Mouse (Mus musculus) embryonic facial prominence, embryonic 13.5 days (tissue): Measurements from ENCODE around the gene Ccr3. TPM values are rescaled to one million over a fixed set of nuclear protein-coding genes. Genes with fewer than 3 reads are reported as not detected.
"Not testable (repeated sequence)": the region's sequence is repeated elsewhere in the genome, so short reads cannot be mapped to it uniquely, and the experiment has no call there.

Experiments used
- ATAC-seq: fragments of 200-750 bp; cut with Nextera tagmentation; 2 replicates; pipeline ENCODE4 v1.8.0; 2017; ENCODE audit warnings: low read depth; ENCODE audit not compliant: insufficient number of reproducible peaks, insufficient read depth, low FRiP score, low TSS enrichment
- H3K27ac ChIP-seq: fragments of 300-500 bp; sonication (generic); 2 replicates; pipeline ENCODE4 v1.5.1; 2015; ENCODE audit warnings: moderate library complexity, mild to moderate bottlenecking, inconsistent platforms
- H3K27me3 ChIP-seq: fragments of 300-500 bp; sonication (generic); 2 replicates; pipeline ENCODE4 v1.6.1; 2015; ENCODE audit warnings: mild to moderate bottlenecking, inconsistent platforms
- H3K36me3 ChIP-seq: fragments of 300-500 bp; sonication (generic); 2 replicates; pipeline ENCODE4 v1.6.1; 2015; ENCODE audit warnings: mild to moderate bottlenecking, inconsistent platforms
- H3K4me1 ChIP-seq: fragments of 300-500 bp; sonication (generic); 2 replicates; pipeline ENCODE4 v1.6.1; 2015; ENCODE audit warnings: inconsistent platforms
- H3K4me2 ChIP-seq: fragments of 300-500 bp; sonication (generic); 2 replicates; pipeline ENCODE4 v1.6.1; 2015; ENCODE audit warnings: moderate library complexity, mild to moderate bottlenecking, inconsistent platforms
- H3K4me3 ChIP-seq: fragments of 300-500 bp; sonication (generic); 2 replicates; pipeline ENCODE4 v1.5.1; 2015; ENCODE audit warnings: mild to moderate bottlenecking, inconsistent platforms
- H3K9ac ChIP-seq: fragments of 300-500 bp; sonication (generic); 2 replicates; pipeline ENCODE4 v1.6.1; 2015; ENCODE audit warnings: mild to moderate bottlenecking, inconsistent platforms
- H3K9me3 ChIP-seq: fragments of 300-500 bp; sonication (generic); 2 replicates; pipeline ENCODE4 v1.6.1; 2016; ENCODE audit warnings: inconsistent platforms
- WGBS: fragments of 180-500 bp; shearing (Covaris S2); methylation state at CpG from one replicate; pipeline ENCODE4 v1.1.7; 2015; ENCODE audit warnings: mixed read lengths; 5-methylcytosine and 5-hydroxymethylcytosine counted together
- polyA plus RNA-seq: library from polyadenylated mRNA; unstranded; fragments of >200 nt; fragmentation: Nextera tagmentation; extraction: Ambion mirVana; gene quantifications from 2 replicates; pipeline ENCODE4 v1.2.1, GENCODE M21; 2015

The Ccr3 gene
- polyA plus RNA-seq, 1 experiment from 2014 or later, result 0.06 TPM

GRCm38 (mm10) chr9:124056158-124056709 lies 34.5 kb downstream of the Ccr3 start:
- H3K4me2 ChIP-seq, result no peak overlapping the region
- H3K4me3 ChIP-seq, result no peak overlapping the region
- no peak for ATAC-seq
- 76% methylated on average over 3 of the region's 3 CpGs for WGBS
- no peak overlapping the region for H3K27ac ChIP-seq
- H3K36me3 ChIP-seq, result no peaks in the 10 kb centered on the region
- H3K9ac ChIP-seq, result no peak overlapping the region
- no peaks in the 10 kb centered on the region for H3K27me3 ChIP-seq
- H3K4me1 ChIP-seq, result no peaks in the 10 kb centered on the region
- no peaks in the 10 kb centered on the region for H3K9me3 ChIP-seq

DNA sequence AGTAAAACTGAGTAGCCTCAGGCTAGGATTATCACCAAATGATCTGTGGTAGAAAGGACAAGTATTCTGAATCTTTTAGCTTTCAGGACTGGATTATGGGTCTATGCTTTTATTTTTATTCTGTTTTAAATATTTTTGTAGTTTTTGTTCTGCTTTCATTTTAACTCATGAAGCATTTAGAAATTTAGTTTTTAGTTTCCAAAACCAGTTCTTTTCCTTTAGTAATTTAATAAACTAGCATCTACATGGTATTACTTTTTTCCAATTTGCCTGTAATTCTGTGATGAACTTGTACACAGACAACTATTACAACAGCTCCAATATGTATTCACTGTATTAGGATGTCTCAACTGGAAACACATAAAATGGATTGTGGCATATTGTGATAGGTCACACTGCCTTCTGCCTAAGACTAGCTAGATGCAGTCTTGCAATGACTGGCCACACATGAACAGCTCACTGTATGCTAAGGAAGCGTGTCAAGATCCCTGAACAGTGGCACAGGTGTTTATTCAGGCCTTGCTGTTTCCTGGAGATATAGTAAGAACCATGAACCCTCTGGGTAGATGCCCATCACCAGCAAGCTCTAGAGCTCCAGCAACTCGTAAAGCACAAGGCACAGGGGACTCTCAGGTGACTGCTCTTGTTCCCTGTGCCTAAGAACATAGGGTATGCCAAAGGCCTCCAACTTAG lies 38.0 kb downstream of the Ccr3 start:
- H3K4me1 ChIP-seq, result no peaks in the 10 kb centered on the region
- no peak overlapping the region for H3K4me2 ChIP-seq
- no peak overlapping the region for H3K9ac ChIP-seq
- no peaks in the 10 kb centered on the region for H3K27me3 ChIP-seq
- WGBS, result 68% methylated on average over 2 of the region's 2 CpGs
- H3K27ac ChIP-seq, result no peak overlapping the region
- no peaks in the 10 kb centered on the region for H3K36me3 ChIP-seq
- H3K4me3 ChIP-seq, result no peak overlapping the region
- ATAC-seq, result no peak
- no peaks in the 10 kb centered on the region for H3K9me3 ChIP-seq

DNA sequence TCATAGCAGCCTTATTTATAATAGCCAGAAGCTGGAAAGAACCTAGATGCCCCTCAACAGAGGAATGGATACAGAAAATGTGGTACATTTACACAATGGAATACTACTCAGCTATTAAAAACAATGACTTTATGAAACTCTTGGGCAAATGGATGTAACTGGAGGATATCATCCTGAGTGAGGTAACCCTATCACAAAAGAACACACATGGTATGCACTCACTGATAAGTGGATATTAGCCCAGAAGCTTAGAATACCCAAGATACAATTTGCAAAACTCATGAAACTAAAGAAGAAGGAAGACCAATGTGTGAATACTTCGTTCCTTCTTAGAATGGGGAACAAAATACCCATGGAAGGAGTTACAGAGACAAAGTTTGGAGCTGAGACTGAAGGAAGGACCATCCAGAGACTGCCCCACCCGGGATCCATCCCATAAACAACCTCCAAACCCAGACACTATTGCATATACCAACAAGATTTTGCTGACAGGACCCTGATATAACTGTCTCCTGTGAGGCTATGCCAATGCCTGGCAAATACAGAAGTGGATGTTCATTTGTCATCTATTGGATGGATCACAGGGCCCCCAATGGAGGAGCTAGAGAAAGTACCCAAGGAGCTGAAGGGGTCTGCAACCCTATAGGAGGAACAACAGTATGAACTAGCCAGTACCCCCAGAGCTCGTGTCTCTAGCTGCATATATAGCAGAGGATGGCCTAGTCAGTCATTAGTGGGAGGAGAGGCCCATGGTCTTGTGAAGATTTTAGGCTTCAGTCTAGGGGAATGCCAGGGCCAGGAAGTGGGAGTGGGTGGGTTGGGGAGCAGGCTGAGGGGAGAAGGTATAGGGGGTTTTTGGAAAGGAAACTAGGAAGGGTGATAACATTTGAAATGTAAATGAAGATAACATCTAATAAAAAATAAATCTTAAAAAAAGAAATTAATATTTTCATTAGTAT lies 40.0 kb downstream of the Ccr3 start:
- H3K36me3 ChIP-seq, H3K4me2 ChIP-seq, ATAC-seq, H3K27ac ChIP-seq, H3K4me3 ChIP-seq, H3K9me3 ChIP-seq, H3K4me1 ChIP-seq, H3K27me3 ChIP-seq, H3K9ac ChIP-seq: not testable (repeated sequence)
- 63% methylated on average over 3 of the region's 3 CpGs for WGBS

- H3K4me2 ChIP-seq, result no peak overlapping the region
- no peak overlapping the region for H3K9ac ChIP-seq
- no peaks in the 10 kb centered on the region for H3K27me3 ChIP-seq
- no peaks in the 10 kb centered on the region for H3K4me1 ChIP-seq
- H3K27ac ChIP-seq, result no peak overlapping the region
- ATAC-seq, result no peak
- H3K36me3 ChIP-seq, result no peaks in the 10 kb centered on the region
- H3K9me3 ChIP-seq, result no peaks in the 10 kb centered on the region
- no peak overlapping the region for H3K4me3 ChIP-seq
These were observed 44.9 kb downstream of the Ccr3 start for GRCm38 (mm10) chr9:124066572-124067103.

- Histone ChIP-seq H3K4me3 (no peak overlapping the region), H3K36me3 (no peaks in the 10 kb centered on the region), H3K9me3 (no peaks in the 10 kb centered on the region), H3K9ac (no peak overlapping the region), H3K27ac (no peak overlapping the region), H3K4me2 (no peak overlapping the region), H3K27me3 (no peaks in the 10 kb centered on the region), H3K4me1 (no peaks in the 10 kb centered on the region)
- WGBS, result 53% methylated on average over 2 of the region's 2 CpGs
- no peak for ATAC-seq
These were observed 46.6 kb downstream of the Ccr3 start for GRCm38 (mm10) chr9:124068098-124069058.

GRCm38 (mm10) chr9:124071506-124071905 lies 49.7 kb downstream of the Ccr3 start:
- Histone ChIP-seq H3K4me1 (no peaks in the 10 kb centered on the region), H3K4me2 (no peak overlapping the region), H3K9me3 (no peaks in the 10 kb centered on the region), H3K9ac (no peak overlapping the region), H3K27ac (no peak overlapping the region), H3K4me3 (no peak overlapping the region), H3K36me3 (no peaks in the 10 kb centered on the region), H3K27me3 (no peaks in the 10 kb centered on the region)
- 68% methylated on average over 1 of the region's 1 CpGs for WGBS
- ATAC-seq, result no peak

- no peaks in the 10 kb centered on the region for H3K36me3 ChIP-seq
- no peak for ATAC-seq
- no peaks in the 10 kb centered on the region for H3K27me3 ChIP-seq
- H3K4me1 ChIP-seq, result no peaks in the 10 kb centered on the region
- no peak overlapping the region for H3K4me3 ChIP-seq
- no peak overlapping the region for H3K4me2 ChIP-seq
- H3K27ac ChIP-seq, result no peak overlapping the region
- 62% methylated on average over 4 of the region's 4 CpGs for WGBS
- H3K9ac ChIP-seq, result no peak overlapping the region
- no peaks in the 10 kb centered on the region for H3K9me3 ChIP-seq
These were observed 58.0 kb downstream of the Ccr3 start for GRCm38 (mm10) chr9:124079803-124080202.

GRCm38 (mm10) chr9:124080471-124080870 lies 58.7 kb downstream of the Ccr3 start:
- H3K4me1 ChIP-seq, H3K27ac ChIP-seq: not testable (repeated sequence)
- WGBS, result 94% methylated on average over 13 of the region's 13 CpGs

More at GRCm38 (mm10) chr9:124080471-124080870, 58.7 kb downstream of the Ccr3 start:
- not testable (repeated sequence) for H3K36me3 ChIP-seq, H3K27me3 ChIP-seq, H3K9me3 ChIP-seq, H3K4me3 ChIP-seq, ATAC-seq, H3K4me2 ChIP-seq, H3K9ac ChIP-seq

Other genes with a start within 250 kb of the Ccr3 start
- gene Cxcr6, start 215.5 kb upstream of the Ccr3 start, polyA plus RNA-seq, result 0.31 and 0.45 TPM in 2 replicates
- 15.2 and 17.4 TPM in 2 replicates for gene Fyco1, start 170.1 kb upstream of the Ccr3 start, polyA plus RNA-seq
- not detected in 2 replicates for gene Xcr1, start 159.9 kb upstream of the Ccr3 start, polyA plus RNA-seq
- gene Ccr1, start 53.3 kb upstream of the Ccr3 start, polyA plus RNA-seq, result 1.9 and 2.2 TPM in 2 replicates
- gene Ccr1l1, start 43.6 kb upstream of the Ccr3 start, polyA plus RNA-seq, result not detected in 2 replicates
- 1.8 and 2.0 TPM in 2 replicates for gene Ccr2, start 80.0 kb downstream of the Ccr3 start, polyA plus RNA-seq
- 0.51 and 1.3 TPM in 2 replicates for gene Ccr5, start 99.6 kb downstream of the Ccr3 start, polyA plus RNA-seq